Mouse (Mus musculus): ENCODE results near the gene Gm20388. TPM values are rescaled to one million over a fixed set of nuclear protein-coding genes. Genes with fewer than 3 reads are reported as not detected.

The Gm20388 gene
- polyA plus RNA-seq, 1 experiment from 2014 or later = not detected

DNA sequence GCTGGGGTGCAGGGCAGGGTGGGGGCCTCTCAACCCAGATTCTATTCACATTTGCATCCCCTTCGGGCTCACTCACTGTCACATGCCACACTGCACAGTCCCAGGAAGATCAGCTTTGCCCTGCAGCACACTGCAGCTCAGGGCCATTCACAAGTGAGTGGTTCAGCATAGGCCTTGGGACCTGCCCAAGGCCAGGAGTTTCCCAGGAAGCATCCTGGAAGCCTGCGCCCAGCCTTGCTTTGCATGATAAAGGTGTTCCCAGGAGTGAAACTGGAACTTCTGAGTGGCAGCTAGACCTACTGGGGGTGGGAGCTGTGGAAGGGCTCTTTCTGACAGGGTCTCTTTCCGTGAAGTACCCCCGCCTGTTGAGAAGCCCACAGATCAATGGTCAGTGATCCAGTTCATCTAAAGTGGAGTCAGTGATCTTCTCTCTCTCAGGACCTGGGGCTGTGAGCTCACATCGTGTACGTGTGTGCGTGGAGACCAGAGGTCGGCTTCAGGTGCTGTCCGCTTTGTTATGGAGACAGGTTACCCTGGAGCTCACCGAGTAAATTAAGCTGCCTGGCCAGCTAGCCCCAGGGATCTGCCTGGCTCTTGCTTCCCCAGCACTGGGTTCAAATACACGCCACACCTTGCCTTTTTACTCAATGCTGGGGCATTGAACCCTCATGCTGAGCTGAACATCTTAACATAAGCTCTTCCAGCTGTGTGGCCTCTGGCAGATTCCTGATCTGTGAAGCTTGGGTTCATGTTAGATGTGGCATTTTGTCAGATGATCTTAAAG, 2318.3 kb downstream of the Gm20388 start:
- Histone ChIP-seq H3K9ac (ENCODE audit: low read length) (no peak overlapping the region), H3K27ac (replicated peaks) (no peak overlapping the region), H3K27me3 (ENCODE audit: control insufficient read depth, insufficient read depth, low read length) (0 out of 2 replicates have a peak, but pooled peaks cover 2% of the 10 kb centered on the region), H3K4me2 (replicated peaks; ENCODE audit: low read depth) (no peak overlapping the region), H3K4me3 (ENCODE audit: low read depth, low read length) (no peak overlapping the region), H3K36me3 (ENCODE audit: control insufficient read depth, insufficient read depth, low read length) (no peaks in the 10 kb centered on the region), H3K9me3 (ENCODE audit: control insufficient read depth, low read length) (no peaks in the 10 kb centered on the region), H3K4me1 (replicated peaks; ENCODE audit: control insufficient read depth, insufficient read depth) (0 out of 2 replicates have a peak, but pooled peaks cover 2% of the 10 kb centered on the region)
- TF ChIP-seq EP300 (optimal IDR thresholded peaks at IDR 0.05) = no peak
- TF ChIP-seq CTCF (IDR thresholded peaks at IDR 0.05; ENCODE audit: low read depth) = no peak
- WGBS = 85% methylated on average over 11 of the region's 11 CpGs
- DNase-seq (ENCODE audit: low spot score) (no peak), ATAC-seq (ENCODE audit: low FRiP score, low TSS enrichment) (no peak)

GRCm38 (mm10) chr8:122229819-122230711, 2319.4 kb downstream of the Gm20388 start:
- Histone ChIP-seq H3K36me3 (ENCODE audit: control insufficient read depth, insufficient read depth, low read length) (no peaks in the 10 kb centered on the region), H3K27me3 (ENCODE audit: control insufficient read depth, insufficient read depth, low read length) (0 out of 2 replicates have a peak, but pooled peaks cover 2% of the 10 kb centered on the region), H3K9ac (ENCODE audit: low read length) (peak overlapping the region; percentile 57), H3K4me1 (replicated peaks; ENCODE audit: control insufficient read depth, insufficient read depth) (0 out of 2 replicates have a peak, but pooled peaks cover 2% of the 10 kb centered on the region), H3K27ac (replicated peaks) (no peak overlapping the region), H3K4me3 (ENCODE audit: low read depth, low read length) (peak overlapping the region; percentile 46), H3K9me3 (ENCODE audit: control insufficient read depth, low read length) (no peaks in the 10 kb centered on the region), H3K4me2 (replicated peaks; ENCODE audit: low read depth) (peak overlapping the region; percentile 87)
- peak; percentile 30; the same call in 1 of the 2 replicates for ATAC-seq (ENCODE audit: low FRiP score, low TSS enrichment)
- no peak for TF ChIP-seq EP300 (optimal IDR thresholded peaks at IDR 0.05)
- TF ChIP-seq CTCF (IDR thresholded peaks at IDR 0.05; ENCODE audit: low read depth) = no peak
- peak; percentile 54 for DNase-seq (ENCODE audit: low spot score)
- 3% methylated on average over 62 of the region's 98 CpGs for WGBS

DNA sequence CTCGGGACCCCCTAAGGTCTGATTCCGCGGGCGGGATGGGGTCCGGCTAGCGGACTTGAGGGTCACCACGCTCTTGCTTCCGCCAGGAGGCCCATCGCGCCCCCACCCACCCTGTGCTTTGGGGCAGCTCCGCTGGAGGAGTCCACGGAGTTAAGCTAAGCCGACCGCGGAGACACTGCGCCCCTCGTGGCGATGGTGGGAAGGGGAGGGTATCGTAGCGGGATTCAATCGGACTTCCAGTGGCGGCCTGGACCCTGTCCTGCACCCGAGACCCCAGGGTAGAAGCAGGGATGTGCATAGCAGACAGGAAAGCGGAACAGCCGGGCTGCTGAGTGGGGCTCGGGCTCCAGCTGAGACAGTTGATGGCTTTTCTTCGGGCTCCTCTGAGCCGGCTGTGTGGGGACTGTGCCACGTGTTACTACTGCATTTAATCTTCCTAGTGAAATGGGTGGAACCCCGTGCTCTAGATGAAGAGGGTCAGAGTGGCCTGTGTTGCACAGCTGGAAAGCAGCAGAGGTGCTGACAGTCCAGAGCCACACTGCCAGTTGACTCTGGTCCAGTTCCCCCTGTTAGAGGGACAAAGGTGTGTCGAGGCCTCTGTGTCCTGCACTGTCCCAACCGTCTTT, 2320.2 kb downstream of the Gm20388 start:
- Histone ChIP-seq H3K27me3 (ENCODE audit: control insufficient read depth, insufficient read depth, low read length) (0 out of 2 replicates have a peak, but pooled peaks cover 2% of the 10 kb centered on the region), H3K4me1 (replicated peaks; ENCODE audit: control insufficient read depth, insufficient read depth) (0 out of 2 replicates have a peak, but pooled peaks cover 2% of the 10 kb centered on the region), H3K4me3 (ENCODE audit: low read depth, low read length) (peak overlapping the region; percentile 46), H3K9me3 (ENCODE audit: control insufficient read depth, low read length) (no peaks in the 10 kb centered on the region), H3K9ac (ENCODE audit: low read length) (peak overlapping the region; percentile 57), H3K4me2 (replicated peaks; ENCODE audit: low read depth) (peak overlapping the region; percentile 87), H3K27ac (replicated peaks) (no peak overlapping the region), H3K36me3 (ENCODE audit: control insufficient read depth, insufficient read depth, low read length) (no peaks in the 10 kb centered on the region)
- TF ChIP-seq EP300 (optimal IDR thresholded peaks at IDR 0.05) (no peak), CTCF (IDR thresholded peaks at IDR 0.05; ENCODE audit: low read depth) (peak; percentile 88)
- DNase-seq (ENCODE audit: low spot score) (peak; percentile 72), ATAC-seq (ENCODE audit: low FRiP score, low TSS enrichment) (peak; percentile 56; the same call in 1 of the 2 replicates)
- 6% methylated on average over 32 of the region's 32 CpGs for WGBS

DNA sequence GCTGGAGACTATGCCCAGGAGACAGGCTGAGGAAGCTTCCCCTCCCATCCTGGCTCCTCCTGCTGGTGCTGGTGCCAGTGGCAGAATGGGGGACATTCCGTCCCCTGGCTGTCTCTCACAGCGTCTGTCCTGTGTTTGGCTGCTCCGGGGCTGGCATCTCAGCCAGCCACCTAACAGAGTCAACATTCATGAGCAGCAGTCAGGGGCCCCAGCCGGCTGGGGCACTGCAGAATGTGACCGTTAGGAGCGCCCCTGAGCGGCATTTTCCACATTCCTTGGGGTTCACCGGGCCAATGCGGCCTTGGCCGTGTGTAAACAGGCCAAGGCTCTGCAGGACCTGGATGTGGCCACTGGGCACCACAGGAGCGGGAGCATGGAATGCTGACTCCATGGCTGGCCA, 2323.4 kb downstream of the Gm20388 start:
- no peak overlapping the region for H3K4me3 ChIP-seq (ENCODE audit: low read depth, low read length)
- peak; percentile 54 for ATAC-seq (ENCODE audit: low FRiP score, low TSS enrichment)
- DNase-seq (ENCODE audit: low spot score) = peak; percentile 72
- 0 out of 2 replicates have a peak, but pooled peaks cover 2% of the 10 kb centered on the region for H3K27me3 ChIP-seq (ENCODE audit: control insufficient read depth, insufficient read depth, low read length)
- no peaks in the 10 kb centered on the region for H3K9me3 ChIP-seq (ENCODE audit: control insufficient read depth, low read length)
- H3K4me1 ChIP-seq (replicated peaks; ENCODE audit: control insufficient read depth, insufficient read depth) = peaks cover 7% of the 10 kb centered on the region; the same call in 1 of the 2 replicates
- no peaks in the 10 kb centered on the region for H3K36me3 ChIP-seq (ENCODE audit: control insufficient read depth, insufficient read depth, low read length)
- no peak overlapping the region for H3K27ac ChIP-seq (replicated peaks)
- peak; percentile 59 for TF ChIP-seq CTCF (IDR thresholded peaks at IDR 0.05; ENCODE audit: low read depth)
- no peak for TF ChIP-seq EP300 (optimal IDR thresholded peaks at IDR 0.05)
- H3K4me2 ChIP-seq (replicated peaks; ENCODE audit: low read depth) = no peak overlapping the region
- H3K9ac ChIP-seq (ENCODE audit: low read length) = no peak overlapping the region
- WGBS = 29% methylated on average over 11 of the region's 11 CpGs

- Histone ChIP-seq H3K36me3 (ENCODE audit: control insufficient read depth, insufficient read depth, low read length) (no peaks in the 10 kb centered on the region), H3K9me3 (ENCODE audit: control insufficient read depth, low read length) (no peaks in the 10 kb centered on the region), H3K27ac (replicated peaks) (no peak overlapping the region), H3K9ac (ENCODE audit: low read length) (no peak overlapping the region), H3K4me1 (replicated peaks; ENCODE audit: control insufficient read depth, insufficient read depth) (peaks cover 5% of the 10 kb centered on the region; the same call in 1 of the 2 replicates), H3K4me2 (replicated peaks; ENCODE audit: low read depth) (no peak overlapping the region), H3K4me3 (ENCODE audit: low read depth, low read length) (no peak overlapping the region), H3K27me3 (ENCODE audit: control insufficient read depth, insufficient read depth, low read length) (0 out of 2 replicates have a peak, but pooled peaks cover under 1% of the 10 kb centered on the region)
- no peak for ATAC-seq (ENCODE audit: low FRiP score, low TSS enrichment)
- WGBS = 87% methylated on average over 3 of the region's 3 CpGs
- DNase-seq (ENCODE audit: low spot score) = no peak
- TF ChIP-seq CTCF (IDR thresholded peaks at IDR 0.05; ENCODE audit: low read depth) (no peak), EP300 (optimal IDR thresholded peaks at IDR 0.05) (no peak)
Measured at GRCm38 (mm10) chr8:122236521-122236920, 2325.9 kb downstream of the Gm20388 start.
